Mouse (Mus musculus): ENCODE measurements at regions not wholly inside any gene's neighbourhood (a gene's known extent, or its start where the extent isn't known, plus 50 kb on each side); places are given as distances from the start of the nearest gene placed in this dataset.

- TF ChIP-seq CTCF (IDR thresholded peaks at IDR 0.05; ENCODE audit: extremely low read depth, insufficient read depth, insufficient read length, insufficient replicate concordance), result no peak
- TF ChIP-seq POLR2A (IDR thresholded peaks at IDR 0.05; ENCODE audit: low read depth, low read length), result no peak
These were observed 234.0 kb upstream of the Ppargc1a start for GRCm38 (mm10) chr5:51801486-51801885.
